Mouse (Mus musculus): ENCODE data around the gene Nsg1. TPM values are rescaled to one million over a fixed set of nuclear protein-coding genes. Genes with fewer than 3 reads are reported as not detected.

Gene Nsg1
- total RNA-seq (2021) = 10 to 100 TPM; 65.8 to 83.3 TPM
- long read RNA-seq, experiment 1, transcript Nsg1-201 (5 exons, 2,581 nt) = major isoform, 66 of 93 reads
- long read RNA-seq, experiment 1, partial matches to known transcripts = 5 of 93 reads
- long read RNA-seq, experiment 1, other reads (novel, unspliced or antisense) = 19 of 93 reads
- long read RNA-seq, experiment 2, transcript Nsg1-201 (5 exons, 2,581 nt) = major isoform, 8 of 16 reads
- long read RNA-seq, experiment 2, partial matches to known transcripts = 0 of 16 reads
- long read RNA-seq, experiment 2, other reads (novel, unspliced or antisense) = 8 of 16 reads

- no peak for DNase-seq
Measured at GRCm38 (mm10) chr5:38159634-38160413, at the start of gene Nsg1. Gene Nsg1, minus strand, starts transcription at chr5:38159907.

GRCm38 (mm10) chr5:38208985-38209384, 49.3 kb upstream of the Nsg1 start:
- no peak for DNase-seq

GRCm38 (mm10) chr5:38205303-38205726, 45.6 kb upstream of the Nsg1 start:
- no peak for DNase-seq

- peak; percentile 26 for DNase-seq
Measured at GRCm38 (mm10) chr5:38199686-38200085, 40.0 kb upstream of the Nsg1 start.

- peak; percentile 92 for DNase-seq
Measured at GRCm38 (mm10) chr5:38197482-38197823, 37.7 kb upstream of the Nsg1 start.

- peak; percentile 40 for DNase-seq
Measured at GRCm38 (mm10) chr5:38196821-38197481, 37.2 kb upstream of the Nsg1 start.

- peak; percentile 25 for DNase-seq
Measured at GRCm38 (mm10) chr5:38195941-38196340, 36.2 kb upstream of the Nsg1 start.

GRCm38 (mm10) chr5:38194946-38195345, 35.2 kb upstream of the Nsg1 start:
- DNase-seq = no peak

GRCm38 (mm10) chr5:38190907-38191306, 31.2 kb upstream of the Nsg1 start:
- DNase-seq = no peak

GRCm38 (mm10) chr5:38187006-38187405, 27.3 kb upstream of the Nsg1 start:
- DNase-seq = no peak

- no peak for DNase-seq
Measured at GRCm38 (mm10) chr5:38184688-38185285, 25.1 kb upstream of the Nsg1 start.

- no peak for DNase-seq
Measured at GRCm38 (mm10) chr5:38174256-38174912, 14.7 kb upstream of the Nsg1 start.

GRCm38 (mm10) chr5:38173766-38174165, 14.1 kb upstream of the Nsg1 start:
- no peak for DNase-seq

- no peak for DNase-seq
Measured at GRCm38 (mm10) chr5:38168497-38168896, 8.8 kb upstream of the Nsg1 start.

GRCm38 (mm10) chr5:38158947-38159633, 617 bp downstream of the Nsg1 start:
- DNase-seq = peak; percentile 79

- DNase-seq = no peak
Measured at GRCm38 (mm10) chr5:38158501-38158946, 1.2 kb downstream of the Nsg1 start.

GRCm38 (mm10) chr5:38157481-38158020, 2.2 kb downstream of the Nsg1 start:
- no peak for DNase-seq

- DNase-seq = no peak
Measured at GRCm38 (mm10) chr5:38153636-38154035, 6.1 kb downstream of the Nsg1 start.

GRCm38 (mm10) chr5:38152201-38153108, 7.3 kb downstream of the Nsg1 start:
- DNase-seq = no peak

GRCm38 (mm10) chr5:38151264-38151663, 8.4 kb downstream of the Nsg1 start:
- peak; percentile 25 for DNase-seq
